Mouse (Mus musculus): Measurements from ENCODE around the gene Rplp0. TPM values are rescaled to one million over a fixed set of nuclear protein-coding genes. Genes with fewer than 3 reads are reported as not detected.

Gene Rplp0
- total RNA-seq, 1 experiment = 2,327 TPM

DNA sequence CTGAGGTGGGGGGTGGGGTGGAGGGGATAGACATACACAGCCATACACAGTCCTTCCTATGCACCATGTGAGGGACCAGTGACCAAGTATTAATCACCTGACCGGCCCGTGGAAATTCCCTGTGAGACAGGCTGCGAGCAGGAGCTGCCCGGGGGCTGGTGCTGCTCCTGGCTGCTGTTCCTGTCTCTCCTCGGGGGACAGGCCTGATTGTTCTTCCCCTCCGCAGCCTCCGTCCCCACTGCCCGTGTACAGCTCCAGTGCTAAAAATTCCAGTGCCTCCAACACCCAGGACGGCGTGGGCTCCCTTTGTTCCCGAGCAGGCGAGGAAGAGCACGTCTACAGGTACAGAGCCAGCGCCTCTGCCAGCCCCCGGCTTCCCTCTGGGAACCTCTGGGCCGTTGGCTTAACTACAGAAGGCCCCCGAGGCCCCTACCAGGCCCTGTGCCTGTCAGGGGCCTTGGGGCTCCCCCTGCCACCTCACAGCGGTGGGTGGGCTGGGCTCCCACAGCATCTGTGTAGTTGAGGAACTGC, 14.5 kb upstream of the Rplp0 start:
- DNase-seq (ENCODE audit: low read depth, low spot score) = no peak
- H3K36me3 ChIP-seq (ENCODE audit: control insufficient read depth, insufficient read depth, low read length, poor library complexity, severe bottlenecking) = peaks cover 15% of the 10 kb centered on the region; the same call in 1 of the 2 replicates
- TF ChIP-seq MAFK (IDR thresholded peaks at IDR 0.05; ENCODE audit: insufficient read depth, low read depth, low read length) (no peak), ZC3H11A (IDR thresholded peaks at IDR 0.05; ENCODE audit: borderline replicate concordance, low read depth, low read length) (no peak), HCFC1 (IDR thresholded peaks at IDR 0.05; ENCODE audit: borderline replicate concordance, insufficient read depth, low read length) (no peak), ZNF384 (IDR thresholded peaks at IDR 0.05; ENCODE audit: low read depth, low read length) (no peak), CHD2 (IDR thresholded peaks at IDR 0.05; ENCODE audit: low read depth, low read length) (no peak)
- in situ Hi-C loops (cut with MboI; ENCODE audit: low sequenced_read_pairs in 2 of 2, unreplicated experiment in 2 of 2) = no loop called here
- H3K4me3 ChIP-seq (ENCODE audit: insufficient read depth in 1 of 2, low read depth in 1 of 2, low read length in 2 of 2, poor library complexity in 1 of 2, severe bottlenecking in 1 of 2) = no peak overlapping the region
- H3K9ac ChIP-seq (ENCODE audit: insufficient read depth, low read depth, low read length, poor library complexity, severe bottlenecking) = no peak overlapping the region
- peaks cover 0 to 32% of the 10 kb centered on the region in 2 experiments; a peak in 2 of 4 replicates for H3K4me1 ChIP-seq (ENCODE audit: control insufficient read depth in 2 of 2, insufficient read depth in 2 of 2, low read length in 2 of 2, poor library complexity in 1 of 2)
- H3K27ac ChIP-seq (ENCODE audit: insufficient read depth, low read depth, low read length, poor library complexity, severe bottlenecking) = no peak overlapping the region
- no peaks in the 10 kb centered on the region for H3K9me3 ChIP-seq (ENCODE audit: control insufficient read depth, insufficient read depth, low read depth, low read length)

DNA sequence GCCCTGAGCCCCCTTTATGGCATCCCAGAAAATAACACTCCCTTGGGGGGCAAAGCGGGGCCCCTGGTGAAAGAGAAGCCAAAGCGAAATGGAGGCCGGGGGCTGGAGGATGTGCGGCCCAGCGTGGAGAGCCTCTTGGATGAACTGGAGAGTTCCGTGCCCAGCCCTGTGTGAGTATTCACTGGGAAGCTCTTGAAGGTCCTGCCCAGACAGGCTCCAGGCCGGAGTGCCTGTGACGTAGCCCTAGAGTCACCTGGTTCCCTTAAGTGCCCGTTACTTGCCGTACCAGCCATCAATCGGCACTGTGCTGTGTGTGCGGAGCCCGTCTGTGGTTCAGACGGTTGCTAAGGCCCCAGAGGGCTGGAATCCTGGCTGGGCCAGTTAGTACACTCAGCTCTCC, 13.6 kb upstream of the Rplp0 start:
- in situ Hi-C loops (cut with MboI; ENCODE audit: low sequenced_read_pairs in 2 of 2, unreplicated experiment in 2 of 2) = no loop called here
- H3K36me3 ChIP-seq (ENCODE audit: control insufficient read depth, insufficient read depth, low read length, poor library complexity, severe bottlenecking) = peaks cover 15% of the 10 kb centered on the region; the same call in 1 of the 2 replicates
- peaks cover 0 to 36% of the 10 kb centered on the region in 2 experiments; a peak in 2 of 4 replicates for H3K4me1 ChIP-seq (ENCODE audit: control insufficient read depth in 2 of 2, insufficient read depth in 2 of 2, low read length in 2 of 2, poor library complexity in 1 of 2)
- TF ChIP-seq CHD2 (IDR thresholded peaks at IDR 0.05; ENCODE audit: low read depth, low read length) (no peak), ZC3H11A (IDR thresholded peaks at IDR 0.05; ENCODE audit: borderline replicate concordance, low read depth, low read length) (no peak), MAFK (IDR thresholded peaks at IDR 0.05; ENCODE audit: insufficient read depth, low read depth, low read length) (no peak), HCFC1 (IDR thresholded peaks at IDR 0.05; ENCODE audit: borderline replicate concordance, insufficient read depth, low read length) (no peak), ZNF384 (IDR thresholded peaks at IDR 0.05; ENCODE audit: low read depth, low read length) (no peak)
- no peak overlapping the region for H3K27ac ChIP-seq (ENCODE audit: insufficient read depth, low read depth, low read length, poor library complexity, severe bottlenecking)
- H3K4me3 ChIP-seq (ENCODE audit: insufficient read depth in 1 of 2, low read depth in 1 of 2, low read length in 2 of 2, poor library complexity in 1 of 2, severe bottlenecking in 1 of 2) = no peak overlapping the region
- peak overlapping the region; percentile 27; the same call in 1 of the 2 replicates for H3K9ac ChIP-seq (ENCODE audit: insufficient read depth, low read depth, low read length, poor library complexity, severe bottlenecking)
- no peak for DNase-seq (ENCODE audit: low read depth, low spot score)
- H3K9me3 ChIP-seq (ENCODE audit: control insufficient read depth, insufficient read depth, low read depth, low read length) = no peaks in the 10 kb centered on the region

- H3K4me1 ChIP-seq (ENCODE audit: control insufficient read depth in 2 of 2, insufficient read depth in 2 of 2, low read length in 2 of 2, poor library complexity in 1 of 2) = peaks cover 0 to 38% of the 10 kb centered on the region in 2 experiments; a peak in 2 of 4 replicates
- H3K9me3 ChIP-seq (ENCODE audit: control insufficient read depth, insufficient read depth, low read depth, low read length) = no peaks in the 10 kb centered on the region
- in situ Hi-C loops (cut with MboI; ENCODE audit: low sequenced_read_pairs in 2 of 2, unreplicated experiment in 2 of 2) = no loop called here
- TF ChIP-seq MAFK (IDR thresholded peaks at IDR 0.05; ENCODE audit: insufficient read depth, low read depth, low read length) = no peak
- TF ChIP-seq ZC3H11A (IDR thresholded peaks at IDR 0.05; ENCODE audit: borderline replicate concordance, low read depth, low read length) = no peak
- TF ChIP-seq ZNF384 (IDR thresholded peaks at IDR 0.05; ENCODE audit: low read depth, low read length) = no peak
- no peak for TF ChIP-seq CHD2 (IDR thresholded peaks at IDR 0.05; ENCODE audit: low read depth, low read length)
- no peak for TF ChIP-seq HCFC1 (IDR thresholded peaks at IDR 0.05; ENCODE audit: borderline replicate concordance, insufficient read depth, low read length)
- no peak overlapping the region for H3K4me3 ChIP-seq (ENCODE audit: insufficient read depth in 1 of 2, low read depth in 1 of 2, low read length in 2 of 2, poor library complexity in 1 of 2, severe bottlenecking in 1 of 2)
- DNase-seq (ENCODE audit: low read depth, low spot score) = no peak
- no peak overlapping the region for H3K27ac ChIP-seq (ENCODE audit: insufficient read depth, low read depth, low read length, poor library complexity, severe bottlenecking)
- H3K9ac ChIP-seq (ENCODE audit: insufficient read depth, low read depth, low read length, poor library complexity, severe bottlenecking) = no peak overlapping the region
- H3K36me3 ChIP-seq (ENCODE audit: control insufficient read depth, insufficient read depth, low read length, poor library complexity, severe bottlenecking) = peaks cover 15% of the 10 kb centered on the region; the same call in 1 of the 2 replicates
Observed at GRCm38 (mm10) chr5:115546536-115546935, 12.7 kb upstream of the Rplp0 start.

DNA sequence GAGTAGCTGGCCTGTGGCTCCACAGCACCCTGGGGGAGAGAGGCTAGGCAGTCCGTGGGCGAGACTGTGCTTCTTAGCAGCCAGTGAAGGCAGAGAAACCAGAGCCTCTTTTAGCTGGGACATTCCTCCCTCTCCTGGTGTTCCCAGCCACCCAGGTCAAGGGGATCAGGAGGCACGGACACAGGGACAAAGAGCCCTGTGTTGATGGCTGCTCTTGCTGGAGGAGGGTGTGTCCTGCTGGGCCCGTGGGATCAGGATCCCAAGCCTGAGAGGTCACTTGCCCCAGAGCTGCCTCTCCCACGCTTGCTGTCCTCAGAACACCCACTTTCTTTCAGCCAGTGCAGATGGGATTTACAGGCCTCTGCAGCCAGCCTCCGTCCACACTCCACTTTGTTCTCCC, 12.3 kb upstream of the Rplp0 start:
- peaks cover 16% of the 10 kb centered on the region for H3K36me3 ChIP-seq (ENCODE audit: control insufficient read depth, insufficient read depth, low read length, poor library complexity, severe bottlenecking)
- H3K4me3 ChIP-seq (ENCODE audit: insufficient read depth in 1 of 2, low read depth in 1 of 2, low read length in 2 of 2, poor library complexity in 1 of 2, severe bottlenecking in 1 of 2) = no peak overlapping the region
- DNase-seq (ENCODE audit: low read depth, low spot score) = no peak
- no peaks in the 10 kb centered on the region for H3K9me3 ChIP-seq (ENCODE audit: control insufficient read depth, insufficient read depth, low read depth, low read length)
- H3K4me1 ChIP-seq (ENCODE audit: control insufficient read depth in 2 of 2, insufficient read depth in 2 of 2, low read length in 2 of 2, poor library complexity in 1 of 2) = peaks cover 0 to 37% of the 10 kb centered on the region in 2 experiments; a peak in 2 of 4 replicates
- in situ Hi-C loops (cut with MboI; ENCODE audit: low sequenced_read_pairs in 2 of 2, unreplicated experiment in 2 of 2) = no loop called here
- TF ChIP-seq HCFC1 (IDR thresholded peaks at IDR 0.05; ENCODE audit: borderline replicate concordance, insufficient read depth, low read length) (no peak), MAFK (IDR thresholded peaks at IDR 0.05; ENCODE audit: insufficient read depth, low read depth, low read length) (no peak), CHD2 (IDR thresholded peaks at IDR 0.05; ENCODE audit: low read depth, low read length) (no peak), ZNF384 (IDR thresholded peaks at IDR 0.05; ENCODE audit: low read depth, low read length) (no peak)
- H3K9ac ChIP-seq (ENCODE audit: insufficient read depth, low read depth, low read length, poor library complexity, severe bottlenecking) = no peak overlapping the region
- no peak overlapping the region for H3K27ac ChIP-seq (ENCODE audit: insufficient read depth, low read depth, low read length, poor library complexity, severe bottlenecking)
